Mouse (Mus musculus): Measurements from ENCODE around the gene Nrtn. TPM values are rescaled to one million over a fixed set of nuclear protein-coding genes. Genes with fewer than 3 reads are reported as not detected.

Gene Nrtn
- polyA plus RNA-seq, 1 experiment from 2014 or later, result 1.1 TPM

DNA sequence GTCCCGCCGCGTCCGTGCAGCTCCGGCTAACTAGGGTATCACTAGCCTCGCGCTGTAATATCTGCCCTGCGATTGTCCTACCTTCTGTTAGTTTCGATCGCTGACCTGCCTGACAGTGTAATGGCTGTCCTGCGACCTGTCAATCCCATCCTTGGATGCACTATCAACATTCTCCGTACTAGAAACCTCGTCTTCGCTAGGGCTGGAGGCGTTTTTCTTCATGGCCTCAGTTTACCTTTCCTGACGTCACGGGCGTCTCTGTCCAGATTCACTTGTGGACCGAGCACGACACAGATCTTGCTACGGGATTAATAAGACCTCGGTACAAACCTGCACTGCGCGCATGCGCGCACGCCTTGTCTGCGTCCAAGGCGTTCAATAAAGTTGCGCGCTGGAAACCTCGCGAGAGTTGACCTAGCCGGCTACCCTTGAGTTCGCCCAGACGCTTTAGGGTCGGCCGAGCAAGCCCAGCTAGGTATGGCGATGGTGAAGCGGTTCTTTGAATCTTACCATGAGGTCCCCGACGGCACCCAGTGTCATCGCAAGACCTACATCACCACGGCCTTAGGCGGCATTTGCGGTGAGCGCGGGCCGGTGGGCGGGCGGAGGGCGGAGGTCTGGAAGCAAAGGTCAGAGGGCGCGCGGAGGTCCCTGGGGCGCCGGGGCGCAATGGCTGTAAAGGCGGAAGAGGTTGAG, 39.8 kb downstream of the Nrtn start, which contains the start of the genes Ndufa11 and Vmac:
TSS of gene Ndufa11 (plus strand) at position 405 of the 696 bp plus-strand sequence.
TSS of gene Vmac (minus strand) at position 660 of the 696 bp plus-strand sequence.
- Histone ChIP-seq H3K27me3 (no peaks in the 10 kb centered on the region), H3K27ac (replicated peaks) (peak within 1 kb of the TSS; percentile 87), H3K9me3 (replicated peaks) (no peaks in the 10 kb centered on the region), H3K9ac (peak within 1 kb of the TSS; percentile 91), H3K4me2 (peak within 1 kb of the TSS; percentile 95), H3K36me3 (replicated peaks) (peaks cover 23% of the 10 kb centered on the region), H3K4me1 (replicated peaks) (peaks cover 42% of the 10 kb centered on the region), H3K4me3 (replicated peaks) (peak within 1 kb of the TSS; percentile 84)
- peak; percentile 73 for ATAC-seq (ENCODE audit: insufficient read depth)
- WGBS (ENCODE audit: insufficient replicate concordance), result under 1% methylated on average over 59 of the region's 59 CpGs

DNA sequence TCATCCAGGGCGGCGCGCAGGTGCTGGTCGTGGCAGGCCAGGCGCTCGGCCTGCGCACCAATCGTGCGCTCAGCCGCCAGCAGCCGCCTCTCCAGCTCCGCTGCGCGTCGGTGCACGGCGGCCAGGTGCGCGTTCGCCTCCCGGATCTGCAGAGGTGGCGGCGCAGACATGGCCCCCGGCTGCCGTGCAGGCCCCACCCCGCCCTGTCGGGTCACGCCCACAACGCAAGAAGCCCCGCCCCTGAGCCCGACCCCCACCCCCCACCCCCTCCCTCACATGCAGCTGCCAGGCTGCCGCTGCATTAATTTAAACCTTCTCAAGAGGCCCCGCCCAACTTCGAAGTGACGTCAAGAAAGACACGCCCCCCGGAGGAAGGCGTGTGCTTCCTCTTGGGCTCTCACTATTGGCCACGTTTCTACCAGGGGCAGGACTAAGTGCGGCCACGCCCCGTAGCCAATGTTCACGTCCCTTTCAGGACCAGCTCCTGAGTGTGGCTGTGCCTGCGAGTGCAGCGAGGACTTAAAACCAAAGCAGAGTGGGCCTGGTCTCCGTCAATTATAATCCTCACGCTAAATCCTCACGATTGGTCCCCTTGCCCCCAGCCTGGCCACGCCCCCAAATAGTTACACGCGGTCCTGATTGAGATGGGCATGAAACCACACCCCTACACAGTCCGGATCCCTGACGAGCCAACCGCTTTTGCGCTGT, 40.5 kb downstream of the Nrtn start:
- under 1% methylated on average over 55 of the region's 55 CpGs for WGBS (ENCODE audit: insufficient replicate concordance)
- H3K4me3 ChIP-seq (replicated peaks), result peak overlapping the region; percentile 84
- peak; percentile 87 for ATAC-seq (ENCODE audit: insufficient read depth)
- H3K36me3 ChIP-seq (replicated peaks), result peaks cover 23% of the 10 kb centered on the region
- peak overlapping the region; percentile 95 for H3K4me2 ChIP-seq
- H3K4me1 ChIP-seq (replicated peaks), result peaks cover 42% of the 10 kb centered on the region
- H3K27me3 ChIP-seq, result no peaks in the 10 kb centered on the region
- peak overlapping the region; percentile 87 for H3K27ac ChIP-seq (replicated peaks)
- no peaks in the 10 kb centered on the region for H3K9me3 ChIP-seq (replicated peaks)
- peak overlapping the region; percentile 91 for H3K9ac ChIP-seq

DNA sequence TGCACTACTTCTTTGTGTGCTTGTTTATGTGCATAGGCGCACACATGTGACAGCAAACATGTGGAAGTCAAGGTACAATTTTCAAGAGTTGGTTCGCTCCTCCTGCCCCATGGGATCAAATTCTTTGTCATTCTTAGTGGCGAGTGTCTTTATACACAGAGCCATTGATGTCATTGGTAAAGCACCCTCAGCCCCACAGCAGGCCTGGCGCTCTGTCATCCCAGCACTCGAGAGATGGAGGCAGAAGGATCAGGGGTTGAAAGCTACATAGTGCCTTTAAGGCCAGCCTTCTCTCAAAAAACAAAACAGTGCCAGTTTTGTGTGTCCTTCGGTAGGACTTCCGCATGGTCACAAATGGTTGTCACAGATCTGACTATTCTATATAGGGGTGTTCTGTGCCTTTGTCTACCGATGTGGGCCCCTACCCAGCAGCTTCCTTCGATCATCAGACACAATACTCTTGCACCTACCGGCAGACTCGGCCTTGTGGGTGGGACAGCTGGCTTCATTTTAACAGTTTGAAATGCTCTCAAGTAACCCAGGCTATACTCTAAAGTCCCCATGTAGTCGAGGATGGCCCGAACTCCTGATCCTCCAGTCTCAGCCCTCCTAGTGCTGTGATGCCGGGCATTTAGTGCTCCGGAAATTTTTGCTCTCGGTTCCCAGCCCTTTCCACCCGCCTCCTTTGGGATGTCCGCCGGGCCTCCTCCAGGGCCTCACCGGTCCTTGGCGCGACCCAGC, 41.2 kb downstream of the Nrtn start:
- 26% methylated on average over 22 of the region's 22 CpGs for WGBS (ENCODE audit: insufficient replicate concordance)
- Histone ChIP-seq H3K4me1 (replicated peaks) (peaks cover 42% of the 10 kb centered on the region), H3K4me2 (peak overlapping the region; percentile 95), H3K9me3 (replicated peaks) (no peaks in the 10 kb centered on the region), H3K27me3 (no peaks in the 10 kb centered on the region), H3K4me3 (replicated peaks) (peak overlapping the region; percentile 84), H3K27ac (replicated peaks) (peak overlapping the region; percentile 69), H3K36me3 (replicated peaks) (peaks cover 23% of the 10 kb centered on the region), H3K9ac (peak overlapping the region; percentile 59)
- ATAC-seq (ENCODE audit: insufficient read depth), result no peak

DNA sequence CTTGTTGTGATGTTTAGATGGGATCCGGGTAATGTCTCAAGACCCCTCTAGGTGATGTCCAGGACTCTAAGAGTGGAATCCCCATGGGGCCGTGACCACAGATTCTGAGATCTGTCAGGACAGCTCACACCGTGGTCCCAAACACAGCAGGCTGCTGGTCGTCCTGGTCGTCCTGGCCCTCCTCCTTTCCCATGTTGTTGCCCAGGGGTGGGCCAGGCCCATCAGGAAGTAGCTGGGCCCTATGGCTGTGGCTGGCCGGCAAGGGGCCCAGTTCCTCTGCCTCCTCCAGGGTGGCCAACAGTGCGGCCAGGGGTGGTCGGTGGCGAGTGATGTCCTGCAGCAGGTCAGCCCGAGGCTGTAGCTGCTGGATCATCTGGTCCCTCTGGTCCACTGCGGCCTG, 42.0 kb downstream of the Nrtn start:
- ATAC-seq (ENCODE audit: insufficient read depth), result no peak
- WGBS (ENCODE audit: insufficient replicate concordance), result 55% methylated on average over 11 of the region's 11 CpGs
- peaks cover 42% of the 10 kb centered on the region for H3K4me1 ChIP-seq (replicated peaks)

DNA sequence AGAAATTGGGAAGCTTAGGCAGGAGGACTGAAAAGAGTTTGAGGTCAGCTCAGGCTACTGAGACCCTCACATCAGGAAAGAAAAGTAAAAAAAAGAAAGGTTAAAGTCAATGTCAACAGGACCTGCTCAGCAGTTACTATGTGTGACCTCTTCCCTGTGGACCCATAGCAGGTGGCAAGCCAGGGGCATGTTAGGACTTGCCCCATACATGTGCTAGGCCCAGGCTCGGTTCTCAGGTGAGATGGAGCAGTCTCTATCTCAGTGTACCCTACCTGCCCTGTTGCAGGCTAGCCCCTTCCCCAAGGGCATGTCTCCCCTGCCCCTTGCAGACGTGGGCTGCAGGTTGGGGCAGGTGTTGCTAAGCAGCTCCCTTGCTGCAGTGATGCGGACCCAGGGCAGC, 47.6 kb downstream of the Nrtn start:
- WGBS (ENCODE audit: insufficient replicate concordance), result 87% methylated on average over 3 of the region's 3 CpGs
- Histone ChIP-seq H3K4me1 (replicated peaks) (peaks cover 4% of the 10 kb centered on the region; the same call in 1 of the 2 replicates), H3K9ac (no peak overlapping the region), H3K27ac (replicated peaks) (no peak overlapping the region), H3K27me3 (no peaks in the 10 kb centered on the region), H3K36me3 (replicated peaks) (peaks cover 85% of the 10 kb centered on the region), H3K4me3 (replicated peaks) (no peak overlapping the region), H3K9me3 (replicated peaks) (no peaks in the 10 kb centered on the region), H3K4me2 (no peak overlapping the region)
- ATAC-seq (ENCODE audit: insufficient read depth), result no peak

More for the DNA sequence above, 42.0 kb downstream of the Nrtn start:
- Histone ChIP-seq H3K9ac (no peak overlapping the region), H3K4me2 (no peak overlapping the region), H3K27me3 (no peaks in the 10 kb centered on the region), H3K9me3 (replicated peaks) (no peaks in the 10 kb centered on the region), H3K4me3 (replicated peaks) (no peak overlapping the region), H3K27ac (replicated peaks) (no peak overlapping the region), H3K36me3 (replicated peaks) (peaks cover 28% of the 10 kb centered on the region)

DNA sequence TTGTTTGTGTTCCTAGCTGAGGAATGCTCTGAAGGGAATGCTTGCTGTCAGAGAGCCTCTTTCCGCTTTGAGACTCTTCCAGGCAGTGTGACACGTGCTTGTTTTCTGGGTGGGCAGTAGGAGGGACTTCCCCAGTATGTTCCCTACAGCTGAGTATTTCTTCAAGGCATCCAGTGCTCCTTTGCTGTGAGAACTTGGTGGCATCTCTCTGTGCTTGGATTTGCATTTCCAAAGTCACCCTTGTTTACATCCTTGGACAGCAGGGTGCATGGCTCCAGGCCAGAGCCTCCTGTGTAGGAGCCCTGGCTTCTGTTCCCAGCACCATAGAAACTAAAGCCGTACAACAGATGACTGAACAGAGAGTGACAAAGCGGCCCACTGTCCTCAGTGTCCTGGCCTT, 48.6 kb downstream of the Nrtn start:
- Histone ChIP-seq H3K4me2 (no peak overlapping the region), H3K4me3 (replicated peaks) (no peak overlapping the region), H3K36me3 (replicated peaks) (peaks cover 94% of the 10 kb centered on the region), H3K9me3 (replicated peaks) (no peaks in the 10 kb centered on the region), H3K4me1 (replicated peaks) (peaks cover 4% of the 10 kb centered on the region; the same call in 1 of the 2 replicates), H3K27me3 (no peaks in the 10 kb centered on the region), H3K27ac (replicated peaks) (no peak overlapping the region), H3K9ac (no peak overlapping the region)
- WGBS (ENCODE audit: insufficient replicate concordance), result 81% methylated on average over 4 of the region's 4 CpGs
- no peak for ATAC-seq (ENCODE audit: insufficient read depth)

DNA sequence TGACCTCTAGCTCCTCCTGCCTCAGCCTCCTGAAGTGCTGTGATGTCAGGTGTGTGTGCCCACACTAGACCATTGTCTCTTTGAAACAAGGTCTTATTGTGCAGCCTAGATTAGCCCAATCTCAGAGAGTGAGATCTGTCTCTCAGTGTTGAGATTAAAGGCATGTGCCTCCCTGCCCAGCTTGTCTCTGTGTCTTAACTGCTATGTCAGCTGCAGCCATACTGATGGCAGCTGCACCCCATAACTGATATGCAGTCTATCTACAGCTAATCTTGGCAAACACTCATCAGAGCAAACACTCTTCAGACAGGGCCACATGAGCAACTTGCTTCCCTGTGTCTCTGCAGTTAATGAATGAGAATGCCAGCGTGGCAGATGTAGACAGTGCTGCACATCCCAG, 50.8 kb downstream of the Nrtn start:
- H3K9ac ChIP-seq, result no peak overlapping the region
- no peak overlapping the region for H3K27ac ChIP-seq (replicated peaks)
- H3K4me3 ChIP-seq (replicated peaks), result no peak overlapping the region
- ATAC-seq (ENCODE audit: insufficient read depth), result peak; percentile 45; the same call in 1 of the 2 replicates
- H3K27me3 ChIP-seq, result no peaks in the 10 kb centered on the region
- H3K4me1 ChIP-seq (replicated peaks), result peaks cover 4% of the 10 kb centered on the region; the same call in 1 of the 2 replicates
- no peak overlapping the region for H3K4me2 ChIP-seq
- H3K9me3 ChIP-seq (replicated peaks), result no peaks in the 10 kb centered on the region
- WGBS (ENCODE audit: insufficient replicate concordance), result 84% methylated on average over 1 of the region's 1 CpGs
- H3K36me3 ChIP-seq (replicated peaks), result peaks cover 97% of the 10 kb centered on the region

DNA sequence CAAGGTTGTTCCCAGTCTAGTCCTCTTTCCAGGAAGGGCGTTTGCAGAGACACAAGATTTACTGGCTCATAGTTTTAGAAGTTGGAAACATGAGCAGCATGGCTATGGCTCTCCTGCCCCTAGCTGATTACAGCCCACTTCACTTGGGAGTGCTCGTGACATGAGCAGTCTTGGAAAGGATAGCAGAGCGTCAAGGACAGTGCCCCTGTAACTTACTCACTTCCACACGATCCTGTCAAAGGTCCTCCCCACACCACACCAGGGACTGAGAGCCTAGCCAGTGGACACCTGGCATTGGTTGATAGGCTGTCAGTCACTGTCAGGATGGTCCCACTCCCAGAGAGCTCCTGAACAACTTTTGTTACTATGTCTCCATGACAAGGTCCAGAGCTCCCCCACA, 54.3 kb downstream of the Nrtn start:
- Histone ChIP-seq H3K36me3 (replicated peaks) (peaks cover 97% of the 10 kb centered on the region), H3K4me1 (replicated peaks) (peaks cover 4% of the 10 kb centered on the region; the same call in 1 of the 2 replicates), H3K9ac (no peak overlapping the region), H3K27ac (replicated peaks) (no peak overlapping the region), H3K4me2 (no peak overlapping the region), H3K9me3 (replicated peaks) (no peaks in the 10 kb centered on the region), H3K27me3 (no peaks in the 10 kb centered on the region), H3K4me3 (replicated peaks) (no peak overlapping the region)
- 77% methylated on average over 4 of the region's 4 CpGs for WGBS (ENCODE audit: insufficient replicate concordance)
- no peak for ATAC-seq (ENCODE audit: insufficient read depth)

Other genes starting within 250 kb of the Nrtn start
- gene Znrf4, start 245.1 kb downstream of the Nrtn start, polyA plus RNA-seq (2015; fragmentation: Nextera tagmentation; extraction: Ambion mirVana), result not detected in 2 replicates
- gene Gm20219, start 203.1 kb downstream of the Nrtn start, polyA plus RNA-seq (2015; fragmentation: Nextera tagmentation; extraction: Ambion mirVana), result 0.12 and 0.15 TPM in 2 replicates
- gene Safb2, start 172.9 kb downstream of the Nrtn start, polyA plus RNA-seq (2015; fragmentation: Nextera tagmentation; extraction: Ambion mirVana), result 31.2 and 34.8 TPM in 2 replicates
- 36.3 and 40.4 TPM in 2 replicates for gene Safb, start 172.7 kb downstream of the Nrtn start, polyA plus RNA-seq (2015; fragmentation: Nextera tagmentation; extraction: Ambion mirVana)
- gene 2410015M20Rik, start 147.8 kb downstream of the Nrtn start, polyA plus RNA-seq (2015; fragmentation: Nextera tagmentation; extraction: Ambion mirVana), result 125 and 143 TPM in 2 replicates
- gene Rpl36, start 144.1 kb downstream of the Nrtn start, polyA plus RNA-seq (2015; fragmentation: Nextera tagmentation; extraction: Ambion mirVana), result 745 and 882 TPM in 2 replicates
- gene Lonp1, start 130.6 kb downstream of the Nrtn start, polyA plus RNA-seq (2015; fragmentation: Nextera tagmentation; extraction: Ambion mirVana), result 36.9 and 44.5 TPM in 2 replicates
- gene Catsperd, start 129.4 kb downstream of the Nrtn start, polyA plus RNA-seq (2015; fragmentation: Nextera tagmentation; extraction: Ambion mirVana), result 0.30 and 0.44 TPM in 2 replicates
- gene Ranbp3, start 84.2 kb downstream of the Nrtn start, polyA plus RNA-seq (2015; fragmentation: Nextera tagmentation; extraction: Ambion mirVana), result 40.8 and 42.6 TPM in 2 replicates
- gene Ndufa11, start 39.8 kb downstream of the Nrtn start, polyA plus RNA-seq (2015; fragmentation: Nextera tagmentation; extraction: Ambion mirVana), result 210 and 226 TPM in 2 replicates
- 2.4 and 2.6 TPM in 2 replicates for gene Vmac, start 39.5 kb downstream of the Nrtn start, polyA plus RNA-seq (2015; fragmentation: Nextera tagmentation; extraction: Ambion mirVana)
- 12.5 and 14.4 TPM in 2 replicates for gene Dus3l, start 7.2 kb upstream of the Nrtn start, polyA plus RNA-seq (2015; fragmentation: Nextera tagmentation; extraction: Ambion mirVana)
- gene Prr22, start 12.7 kb upstream of the Nrtn start, polyA plus RNA-seq (2015; fragmentation: Nextera tagmentation; extraction: Ambion mirVana), result 0.23 and 0.60 TPM in 2 replicates
- gene Rfx2, start 73.5 kb upstream of the Nrtn start, polyA plus RNA-seq (2015; fragmentation: Nextera tagmentation; extraction: Ambion mirVana), result 11.9 and 14.6 TPM in 2 replicates
- gene Acsbg2, start 116.9 kb upstream of the Nrtn start, polyA plus RNA-seq (2015; fragmentation: Nextera tagmentation; extraction: Ambion mirVana), result not detected in 2 replicates
- gene 1700061G19Rik, start 117.9 kb upstream of the Nrtn start, polyA plus RNA-seq (2015; fragmentation: Nextera tagmentation; extraction: Ambion mirVana), result 0.03 and 0.07 TPM in 2 replicates
- 9.0 and 10.2 TPM in 2 replicates for gene Mllt1, start 177.9 kb upstream of the Nrtn start, polyA plus RNA-seq (2015; fragmentation: Nextera tagmentation; extraction: Ambion mirVana)
- not detected in 2 replicates for gene Acer1, start 224.6 kb upstream of the Nrtn start, polyA plus RNA-seq (2015; fragmentation: Nextera tagmentation; extraction: Ambion mirVana)
- gene Clpp, start 232.8 kb upstream of the Nrtn start, polyA plus RNA-seq (2015; fragmentation: Nextera tagmentation; extraction: Ambion mirVana), result 67.8 and 75.8 TPM in 2 replicates
- 15.4 and 17.0 TPM in 2 replicates for gene Alkbh7, start 239.8 kb upstream of the Nrtn start, polyA plus RNA-seq (2015; fragmentation: Nextera tagmentation; extraction: Ambion mirVana)
- gene Pspn, start 242.5 kb upstream of the Nrtn start, polyA plus RNA-seq (2015; fragmentation: Nextera tagmentation; extraction: Ambion mirVana), result not detected in 2 replicates

Data from liver, embryonic 15.5 days (tissue).